29 mouse cellular contexts compared by ENCODE assay signal in genomic region chr6:7748536-7748935, GRCm38 (mm10).
"Had no signal": no experiment of that assay in that cellular context is flagged by ENCODE, and none has a peak within 500 bp of the region (broad histone marks: within the 10 kb centered on the region; RNA-seq: fewer than 3 reads in every experiment).

No protein-coding gene starts in this region.

- H3K4me2 ChIP-seq: limb, embryonic 12.5 days; limb, embryonic 13.5 days; limb, embryonic 15.5 days; liver, embryonic 15.5 days; lung, embryonic 14.5 days; lung, embryonic 15.5 days; midbrain, embryonic 11.5 days; midbrain, embryonic 12.5 days; midbrain, embryonic 13.5 days; midbrain, embryonic 15.5 days; neural tube, embryonic 12.5 days; neural tube, embryonic 13.5 days had no signal

- H3K4me1 ChIP-seq: limb, embryonic 12.5 days; limb, embryonic 13.5 days; limb, embryonic 15.5 days; lung, embryonic 15.5 days; midbrain, embryonic 12.5 days; midbrain, embryonic 13.5 days; midbrain, embryonic 15.5 days; neural tube, embryonic 12.5 days; neural tube, embryonic 13.5 days had no signal

- H3K27me3 ChIP-seq: limb, embryonic 12.5 days; limb, embryonic 13.5 days; limb, embryonic 15.5 days; liver, embryonic 15.5 days; lung, embryonic 15.5 days; megakaryocyte, embryonic 14.5 days; midbrain, embryonic 12.5 days; midbrain, embryonic 13.5 days; midbrain, embryonic 15.5 days; neural tube, embryonic 12.5 days; neural tube, embryonic 13.5 days had no signal

- H3K4me3 ChIP-seq: left cerebral cortex, adult 2 months; limb, embryonic 10.5 days; limb, embryonic 12.5 days; limb, embryonic 13.5 days; limb, embryonic 15.5 days; liver, embryonic 15.5 days; lung, embryonic 15.5 days; megakaryocyte, embryonic 14.5 days; midbrain, embryonic 10.5 days; midbrain, embryonic 12.5 days; midbrain, embryonic 13.5 days; midbrain, embryonic 15.5 days; myocyte; neural tube, embryonic 12.5 days; neural tube, embryonic 13.5 days had no signal

- H3K9me3 ChIP-seq: limb, embryonic 10.5 days; limb, embryonic 12.5 days; limb, embryonic 13.5 days; limb, embryonic 15.5 days; liver, embryonic 15.5 days; lung, embryonic 15.5 days; megakaryocyte, embryonic 14.5 days; midbrain, embryonic 10.5 days; midbrain, embryonic 12.5 days; midbrain, embryonic 13.5 days; midbrain, embryonic 15.5 days; neural tube, embryonic 12.5 days; neural tube, embryonic 13.5 days had no signal

- H3K9ac ChIP-seq: limb, embryonic 12.5 days; limb, embryonic 13.5 days; limb, embryonic 15.5 days; liver, embryonic 15.5 days; lung, embryonic 14.5 days; lung, embryonic 15.5 days; midbrain, embryonic 12.5 days; midbrain, embryonic 13.5 days; midbrain, embryonic 15.5 days; neural tube, embryonic 12.5 days; neural tube, embryonic 13.5 days had no signal

- ATAC-seq: lung, postnatal 0 days; midbrain, embryonic 13.5 days; midbrain, embryonic 15.5 days; midbrain, embryonic 16.5 days had no signal

- H3K36me3 ChIP-seq: limb, embryonic 10.5 days; limb, embryonic 12.5 days; limb, embryonic 13.5 days; limb, embryonic 15.5 days; liver, embryonic 15.5 days; lung, embryonic 15.5 days; midbrain, embryonic 10.5 days; midbrain, embryonic 12.5 days; midbrain, embryonic 13.5 days; midbrain, embryonic 15.5 days; neural tube, embryonic 12.5 days; neural tube, embryonic 13.5 days had no signal

- H3K27ac ChIP-seq: left cerebral cortex, adult 2 months; limb, embryonic 10.5 days; limb, embryonic 12.5 days; limb, embryonic 13.5 days; limb, embryonic 15.5 days; liver, embryonic 15.5 days; lung, embryonic 15.5 days; macrophage; midbrain, embryonic 10.5 days; midbrain, embryonic 12.5 days; midbrain, embryonic 13.5 days; midbrain, embryonic 15.5 days; neural tube, embryonic 12.5 days; neural tube, embryonic 13.5 days had no signal

- DNase-seq: layer of hippocampus, postnatal 36 days; left cerebral cortex, postnatal 4 days; lung, adult 18-20 months; lung, adult 2 months; lung, embryonic 14.5 days; lung, postnatal 10 days; lung, postnatal 14 days; lung, postnatal 36 days; lung, postnatal 4 days; midbrain, embryonic 14.5 days had no signal
